Mouse (Mus musculus) spleen, adult 2 months (tissue): ENCODE measurements at regions not wholly inside any gene's neighbourhood (a gene's known extent, or its start where the extent isn't known, plus 50 kb on each side); places are given as distances from the start of the nearest gene placed in this dataset.
"Not testable (repeated sequence)": the region's sequence is repeated elsewhere in the genome, so short reads cannot be mapped to it uniquely, and the experiment has no call there.

Experiments used
- DNase-seq, 2 experiments: peaks; one replicate each; pipeline versions ENCODE4 v3.0.0 to v3.0.0-alpha.2; 2012 to 2021; ENCODE audit warnings: low spot score in 2 of 2, low read depth in 1 of 2
- H3K27ac ChIP-seq: fragments of 200-500 bp; 2 replicates; pipeline ENCODE4 v1.5.1; 2012; ENCODE audit warnings: low read length, inconsistent platforms; ENCODE audit not compliant: insufficient read depth
- H3K27me3 ChIP-seq: fragments of 200-500 bp; 2 replicates; pipeline ENCODE4 v1.6.1; 2012; ENCODE audit warnings: mild to moderate bottlenecking, moderate library complexity, low read length, inconsistent platforms; ENCODE audit not compliant: control insufficient read depth, insufficient read depth
- H3K36me3 ChIP-seq: fragments of 200-500 bp; 2 replicates; pipeline ENCODE4 v1.6.1; 2012; ENCODE audit warnings: mild to moderate bottlenecking, low read length, inconsistent platforms; ENCODE audit not compliant: control insufficient read depth, insufficient read depth
- H3K4me1 ChIP-seq: fragments of 200-500 bp; 2 replicates; pipeline ENCODE4 v1.6.1; 2011; ENCODE audit warnings: inconsistent platforms; ENCODE audit not compliant: control insufficient read depth, insufficient read depth, insufficient read length
- H3K4me3 ChIP-seq: fragments of 200-500 bp; 2 replicates; pipeline ENCODE4 v1.5.1; 2011; ENCODE audit warnings: mild to moderate bottlenecking, inconsistent platforms; ENCODE audit not compliant: insufficient read depth, insufficient read length; ENCODE audit errors: extremely low read depth
- CTCF ChIP-seq: fragments of 200-500 bp; IDR thresholded peaks from 2 replicates; pipeline ENCODE4 v1.5.1; 2011; ENCODE audit warnings: mild to moderate bottlenecking, inconsistent platforms; ENCODE audit not compliant: insufficient read depth, insufficient read length, insufficient replicate concordance; ENCODE audit errors: extremely low read depth
- POLR2A ChIP-seq: fragments of 200-500 bp; IDR thresholded peaks from 2 replicates; pipeline ENCODE4 v1.6.1; 2011; ENCODE audit warnings: low read depth, low read length, inconsistent platforms
- WGBS: fragments of 180-500 bp; shearing (Covaris S2); methylation state at CpG from one replicate; pipeline ENCODE4 v1.1.7; 2018; 5-methylcytosine and 5-hydroxymethylcytosine counted together

GRCm38 (mm10) chr4:44455851-44456250 is 155.2 kb downstream of the Melk start:
- Histone ChIP-seq H3K27me3 (no peaks in the 10 kb centered on the region), H3K27ac (no peak overlapping the region), H3K4me1 (no peaks in the 10 kb centered on the region), H3K36me3 (no peaks in the 10 kb centered on the region), H3K4me3 (no peak overlapping the region)
- DNase-seq, result no peak
- TF ChIP-seq CTCF (no peak), POLR2A (no peak)
- WGBS, result 92% methylated on average over 2 of the region's 2 CpGs

GRCm38 (mm10) chr4:44473511-44473910 is 172.8 kb downstream of the Melk start:
- not testable (repeated sequence) for H3K27me3 ChIP-seq

More at GRCm38 (mm10) chr4:44473511-44473910, 172.8 kb downstream of the Melk start:
- WGBS, result 88% methylated on average over 21 of the region's 21 CpGs
- not testable (repeated sequence) for H3K4me3 ChIP-seq, DNase-seq, H3K36me3 ChIP-seq, H3K27ac ChIP-seq, H3K4me1 ChIP-seq
